Mouse (Mus musculus) forebrain, postnatal 0 days (tissue): ENCODE data around the gene 4930449I24Rik. TPM values are rescaled to one million over a fixed set of nuclear protein-coding genes. Genes with fewer than 3 reads are reported as not detected.
"Not testable (repeated sequence)": the region's sequence is repeated elsewhere in the genome, so short reads cannot be mapped to it uniquely, and the experiment has no call there.

Experiments used
- ATAC-seq: fragments of 200-750 bp; cut with Nextera tagmentation; 2 replicates; pipeline ENCODE4 v1.8.0; 2017; ENCODE audit warnings: mild to moderate bottlenecking, moderate library complexity
- DNase-seq: peaks from one replicate; pipeline ENCODE4 v3.0.0-alpha.2; 2015
- H3K27ac ChIP-seq: fragments of 300-500 bp; sonication (generic); 2 replicates; pipeline ENCODE4 v1.5.1; 2014; ENCODE audit warnings: low read depth, mild to moderate bottlenecking, antibody characterized with exemption, low read length, moderate library complexity, mixed read lengths
- H3K27me3 ChIP-seq: fragments of 300-500 bp; sonication (generic); 2 replicates; pipeline ENCODE4 v1.6.1; 2014; ENCODE audit warnings: mild to moderate bottlenecking, low read length, mixed read lengths; ENCODE audit not compliant: insufficient read depth
- H3K36me3 ChIP-seq: fragments of 300-500 bp; sonication (generic); 2 replicates; pipeline ENCODE4 v1.6.1; 2014; ENCODE audit warnings: mild to moderate bottlenecking, moderate library complexity; ENCODE audit not compliant: insufficient read depth
- H3K4me1 ChIP-seq: fragments of 300-500 bp; sonication (generic); 2 replicates; pipeline ENCODE4 v1.6.1; 2014; ENCODE audit warnings: antibody characterized with exemption; ENCODE audit not compliant: insufficient read depth
- H3K4me2 ChIP-seq: fragments of 300-500 bp; sonication (generic); 2 replicates; pipeline ENCODE4 v1.6.1; 2014; ENCODE audit warnings: low read depth, mild to moderate bottlenecking, moderate library complexity
- H3K4me3 ChIP-seq: fragments of 300-500 bp; sonication (generic); 2 replicates; pipeline ENCODE4 v1.5.1; 2014; ENCODE audit warnings: low read depth, low read length, mixed read lengths
- H3K9ac ChIP-seq: fragments of 300-500 bp; sonication (generic); 2 replicates; pipeline ENCODE4 v1.6.1; 2014; ENCODE audit warnings: mild to moderate bottlenecking
- H3K9me3 ChIP-seq: fragments of 300-500 bp; sonication (generic); 2 replicates; pipeline ENCODE4 v1.6.1; 2016; ENCODE audit warnings: low read length
- CTCF ChIP-seq: sonication (generic); IDR thresholded peaks from 2 replicates; pipeline ENCODE4 v1.5.1; 2016; ENCODE audit warnings: antibody characterized with exemption, control low read depth, low read depth
- WGBS: fragments of 180-500 bp; shearing (Covaris S2); extraction: QIAGEN DNeasy Blood & Tissue Kit; methylation state at CpG from one replicate; pipeline ENCODE4 v1.1.7; 2014; 5-methylcytosine and 5-hydroxymethylcytosine counted together
- polyA plus RNA-seq: library from polyadenylated mRNA; unstranded; fragments of >200 nt; fragmentation: Nextera tagmentation; extraction: Ambion mirVana; gene quantifications from 2 replicates; pipeline ENCODE4 v1.2.1, GENCODE M21; 2015
- total RNA-seq: library from RNA; depleted of rRNA; stranded (reverse); fragments of >200 nt; gene quantifications from 2 replicates; pipeline ENCODE4 v1.2.3, GENCODE M21; 2014; rRNA removed

The 4930449I24Rik gene
- total RNA-seq: not detected in 2 replicates
- polyA plus RNA-seq: not detected in 2 replicates

DNA sequence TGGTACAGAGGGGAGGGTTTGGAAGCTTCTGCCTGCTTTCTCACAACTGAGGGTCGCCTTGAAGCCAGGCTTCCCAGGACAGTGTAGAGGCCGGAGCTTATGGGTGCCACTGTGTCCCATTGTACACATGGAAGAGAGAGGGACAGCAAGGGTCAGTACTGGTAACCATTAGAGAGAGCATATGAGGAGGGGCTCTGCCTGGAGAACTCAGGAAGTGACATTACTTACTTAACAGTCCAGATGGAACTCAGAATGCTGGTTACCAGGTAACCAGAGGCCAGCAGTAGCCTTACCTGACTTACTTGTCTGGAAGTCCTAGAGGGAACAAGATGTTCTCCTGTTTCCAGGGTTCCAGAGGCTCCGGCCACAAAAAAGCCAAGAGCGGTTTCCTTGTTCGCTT is at the start of gene 4930449I24Rik:
Gene 4930449I24Rik, plus strand, starts transcription at position 301 of the 400 bp plus-strand sequence.
- H3K9ac ChIP-seq, H3K36me3 ChIP-seq, H3K27me3 ChIP-seq, DNase-seq, H3K4me1 ChIP-seq, H3K4me2 ChIP-seq, H3K9me3 ChIP-seq, H3K27ac ChIP-seq, ATAC-seq, H3K4me3 ChIP-seq: not testable (repeated sequence)
- no CpG with 5 or more reads among the region's 5 CpGs for WGBS

DNA sequence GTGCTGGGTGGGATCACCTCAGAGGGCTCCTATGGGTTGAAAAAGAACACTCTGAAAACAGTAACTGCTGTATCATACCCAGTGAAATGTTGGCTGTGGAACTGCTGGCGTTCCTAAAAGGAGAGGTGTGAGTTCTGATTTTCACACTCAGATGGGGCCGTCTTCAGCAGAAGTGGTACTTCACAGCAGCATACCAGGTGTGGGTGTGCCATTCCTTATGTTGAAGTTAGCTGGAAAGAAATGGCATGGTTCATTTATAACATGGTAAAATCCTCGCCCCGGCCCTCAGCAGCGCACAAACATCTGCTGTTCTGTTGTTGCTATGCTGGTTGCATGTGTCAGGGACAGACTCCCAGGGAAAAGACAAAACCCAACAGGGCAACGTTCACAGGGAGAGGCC is 48.6 kb upstream of the 4930449I24Rik start:
- TF ChIP-seq CTCF: no peak
- WGBS: 90% methylated on average over 6 of the region's 6 CpGs
- H3K4me1 ChIP-seq: no peaks in the 10 kb centered on the region
- H3K9me3 ChIP-seq: no peaks in the 10 kb centered on the region
- no peak overlapping the region for H3K4me2 ChIP-seq
- no peak overlapping the region for H3K9ac ChIP-seq
- H3K4me3 ChIP-seq: no peak overlapping the region
- peaks cover 13% of the 10 kb centered on the region for H3K36me3 ChIP-seq
- H3K27me3 ChIP-seq: no peaks in the 10 kb centered on the region
- DNase-seq (no peak), ATAC-seq (no peak)
- no peak overlapping the region for H3K27ac ChIP-seq

- ATAC-seq: no peak
- H3K4me3 ChIP-seq: no peak overlapping the region
- H3K4me2 ChIP-seq: no peak overlapping the region
- H3K36me3 ChIP-seq: peaks cover 14% of the 10 kb centered on the region; the same call in 1 of the 2 replicates
- no peak overlapping the region for H3K9ac ChIP-seq
- DNase-seq: no peak
- no peaks in the 10 kb centered on the region for H3K9me3 ChIP-seq
- WGBS: 87% methylated on average over 8 of the region's 8 CpGs
- H3K27ac ChIP-seq: no peak overlapping the region
- TF ChIP-seq CTCF: no peak
- H3K27me3 ChIP-seq: no peaks in the 10 kb centered on the region
- H3K4me1 ChIP-seq: no peaks in the 10 kb centered on the region
Observed at GRCm38 (mm10) chr5:146461612-146462011, 40.6 kb upstream of the 4930449I24Rik start.

GRCm38 (mm10) chr5:146466663-146467062 is 35.5 kb upstream of the 4930449I24Rik start:
- H3K36me3 ChIP-seq: no peaks in the 10 kb centered on the region; the same call in 1 of the 2 replicates
- no peak overlapping the region for H3K4me3 ChIP-seq
- H3K9ac ChIP-seq: no peak overlapping the region
- DNase-seq: no peak
- 95% methylated on average over 19 of the region's 19 CpGs for WGBS
- TF ChIP-seq CTCF: no peak
- no peak for ATAC-seq
- no peak overlapping the region for H3K27ac ChIP-seq
- H3K4me2 ChIP-seq: no peak overlapping the region
- no peaks in the 10 kb centered on the region for H3K4me1 ChIP-seq
- no peaks in the 10 kb centered on the region for H3K27me3 ChIP-seq
- H3K9me3 ChIP-seq: no peaks in the 10 kb centered on the region

DNA sequence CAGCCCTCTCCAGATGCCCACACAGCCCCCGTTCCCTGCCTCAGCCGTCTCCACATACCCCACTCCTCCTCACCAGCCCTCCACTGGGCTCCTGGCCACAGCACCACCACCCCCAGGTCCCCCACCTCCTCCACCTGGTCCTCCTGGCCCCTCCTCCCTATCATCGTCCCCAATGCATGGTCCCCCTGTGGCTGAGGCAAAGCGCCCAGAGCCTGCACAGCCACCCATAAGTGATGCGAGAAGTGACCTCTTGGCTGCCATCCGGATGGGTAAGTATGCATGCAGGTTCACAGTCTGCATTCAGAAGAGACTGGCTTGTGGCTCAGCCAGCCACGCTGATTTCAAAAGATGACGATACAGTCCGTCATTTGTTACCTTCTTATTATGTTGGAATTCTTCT is 33.9 kb upstream of the 4930449I24Rik start:
- Histone ChIP-seq H3K9ac (no peak overlapping the region), H3K27me3 (no peaks in the 10 kb centered on the region), H3K4me3 (no peak overlapping the region), H3K4me1 (no peaks in the 10 kb centered on the region), H3K9me3 (no peaks in the 10 kb centered on the region), H3K4me2 (no peak overlapping the region), H3K27ac (no peak overlapping the region), H3K36me3 (no peaks in the 10 kb centered on the region; the same call in 1 of the 2 replicates)
- TF ChIP-seq CTCF: no peak
- ATAC-seq (peak; percentile 14; the same call in 1 of the 2 replicates), DNase-seq (no peak)
- WGBS: 74% methylated on average over 9 of the region's 9 CpGs

DNA sequence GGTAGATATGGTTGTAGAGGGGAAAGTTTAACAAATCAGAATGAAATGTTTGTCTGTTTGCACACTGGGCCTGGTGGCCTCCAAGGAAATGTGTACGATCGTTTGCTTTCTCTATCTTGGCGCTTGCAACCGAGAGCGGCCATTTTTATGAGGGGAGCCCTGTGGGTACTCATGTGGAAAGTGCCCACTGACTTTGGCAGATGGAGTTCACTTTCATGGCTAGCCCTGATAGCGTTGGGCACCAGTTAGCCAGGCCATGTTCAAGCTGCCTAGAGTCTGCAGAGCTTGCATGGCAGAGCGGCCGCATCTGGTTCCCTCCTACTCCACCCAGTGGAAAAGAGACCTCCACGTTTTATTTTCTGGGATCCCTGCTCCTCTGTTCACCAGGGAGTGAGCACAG is 31.4 kb upstream of the 4930449I24Rik start:
- no peak for TF ChIP-seq CTCF
- no peak overlapping the region for H3K9ac ChIP-seq
- H3K4me2 ChIP-seq: no peak overlapping the region
- no peak overlapping the region for H3K27ac ChIP-seq
- DNase-seq (no peak), ATAC-seq (no peak; the same call in 1 of the 2 replicates)
- WGBS: 93% methylated on average over 9 of the region's 9 CpGs
- H3K27me3 ChIP-seq: no peaks in the 10 kb centered on the region
- no peaks in the 10 kb centered on the region for H3K4me1 ChIP-seq
- no peaks in the 10 kb centered on the region for H3K9me3 ChIP-seq
- no peaks in the 10 kb centered on the region for H3K36me3 ChIP-seq
- H3K4me3 ChIP-seq: no peak overlapping the region

DNA sequence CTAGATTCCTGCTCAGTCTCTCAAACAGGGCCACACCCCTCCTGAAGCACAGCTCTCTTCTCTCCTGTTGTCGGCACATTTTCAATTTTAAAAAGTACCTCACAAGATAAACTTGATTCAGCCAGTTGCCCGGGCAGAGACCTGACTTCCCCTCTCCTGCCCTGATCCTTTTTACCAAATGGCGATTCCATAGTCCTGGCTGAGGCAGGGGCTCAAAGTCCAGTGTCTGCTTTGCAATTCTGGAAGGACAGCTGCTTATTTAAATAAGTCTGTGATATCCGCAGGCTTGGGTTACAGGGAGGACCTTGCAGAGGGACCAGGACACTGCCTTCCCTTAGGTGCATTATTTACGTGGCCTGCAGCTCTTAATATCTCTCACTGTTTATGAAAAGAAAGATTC is 30.9 kb upstream of the 4930449I24Rik start:
- no peak for TF ChIP-seq CTCF
- Histone ChIP-seq H3K9me3 (no peaks in the 10 kb centered on the region), H3K9ac (no peak overlapping the region), H3K27me3 (no peaks in the 10 kb centered on the region), H3K4me3 (no peak overlapping the region), H3K4me2 (no peak overlapping the region), H3K36me3 (no peaks in the 10 kb centered on the region), H3K4me1 (no peaks in the 10 kb centered on the region), H3K27ac (no peak overlapping the region)
- 91% methylated on average over 5 of the region's 5 CpGs for WGBS
- ATAC-seq (no peak), DNase-seq (no peak)
